ENCODE assay signal across 17 mouse cellular contexts in genomic region chr15:77885945-77886344, GRCm38 (mm10). TPM values are rescaled to one million over a fixed set of nuclear protein-coding genes. Genes with fewer than 3 reads are reported as not detected.
DNase-seq lines count a peak whose midpoint lies in the region; ATAC-seq and TF ChIP-seq lines count a peak whose summit lies in the region.
"Had no signal": no experiment of that assay in that cellular context is flagged by ENCODE, and none has a peak within 500 bp of the region (broad histone marks: within the 10 kb centered on the region; RNA-seq: fewer than 3 reads in every experiment).

No protein-coding gene starts in this region.

- no peak for TF ChIP-seq CTCF in liver, postnatal 0 days (IDR thresholded peaks at IDR 0.05; ENCODE audit: low read depth)

- peaks cover 40% of the 10 kb centered on the region for H3K4me1 ChIP-seq in kidney, embryonic 14.5 days (ENCODE audit: control insufficient read depth, insufficient read depth, low read length)
- peaks cover 15% of the 10 kb centered on the region for H3K4me1 ChIP-seq in liver, postnatal 0 days (ENCODE audit: insufficient read depth)
- H3K4me1 ChIP-seq in heart, embryonic 11.5 days (ENCODE audit: control insufficient read depth, insufficient read depth, low read length) = peaks cover 24% of the 10 kb centered on the region

- ATAC-seq in kidney, embryonic 14.5 days (ENCODE audit: low FRiP score, low TSS enrichment) = no peak
- peak; percentile 68 for ATAC-seq in liver, postnatal 0 days
- no peak for ATAC-seq in heart, embryonic 11.5 days (replicated peaks; ENCODE audit: insufficient number of reproducible peaks, low FRiP score, low TSS enrichment)
- ATAC-seq: forebrain, embryonic 16.5 days; midbrain, embryonic 16.5 days had no signal

- no peak overlapping the region for H3K4me3 ChIP-seq in kidney, embryonic 14.5 days (ENCODE audit: low read length)
- no peak overlapping the region for H3K4me3 ChIP-seq in liver, postnatal 0 days (ENCODE audit: low read depth, low read length)
- no peak overlapping the region for H3K4me3 ChIP-seq in heart, embryonic 11.5 days (ENCODE audit: low read depth, low read length)
- H3K4me3 ChIP-seq: erythroblast, embryonic 14.5 days; limb, embryonic 15.5 days; neural tube, embryonic 12.5 days had no signal

- H3K4me2 ChIP-seq in kidney, embryonic 14.5 days (replicated peaks; ENCODE audit: low read depth, low read length) = no peak overlapping the region
- H3K4me2 ChIP-seq in liver, postnatal 0 days (ENCODE audit: low read depth, low read length) = no peak overlapping the region
- H3K4me2 ChIP-seq in heart, embryonic 11.5 days = no peak overlapping the region
- H3K4me2 ChIP-seq: limb, embryonic 15.5 days; neural tube, embryonic 12.5 days had no signal

- TF ChIP-seq EP300 in liver, postnatal 0 days (IDR thresholded peaks at IDR 0.05; ENCODE audit: low read depth) = no peak

- peak; percentile 3 for DNase-seq in lung, postnatal 10 days
- no peak for DNase-seq in lung, postnatal 25 days (ENCODE audit: low spot score)
- peak; percentile 76 for DNase-seq in NIH3T3 (ENCODE audit: low read depth)
- peak; percentile 57 for DNase-seq in liver, postnatal 0 days
- DNase-seq in right cerebral cortex, postnatal 4 days = no peak
- no peak for DNase-seq in T-cell, adult 2 months (ENCODE audit: low spot score)
- DNase-seq: cerebellum, postnatal 25 days; lung, postnatal 36 days; right cerebral cortex, postnatal 25 days; thymus, postnatal 4 days had no signal

- H3K27ac ChIP-seq in kidney, embryonic 14.5 days (ENCODE audit: low read depth, low read length) = peak overlapping the region; percentile 47; the same call in 1 of the 2 replicates
- peak overlapping the region; percentile 39 for H3K27ac ChIP-seq in liver, postnatal 0 days (ENCODE audit: low read depth)
- no peak overlapping the region for H3K27ac ChIP-seq in heart, embryonic 11.5 days (ENCODE audit: low read depth, low read length)
- H3K27ac ChIP-seq: limb, embryonic 15.5 days; neural tube, embryonic 12.5 days had no signal

- H3K36me3 ChIP-seq in kidney, embryonic 14.5 days (ENCODE audit: control insufficient read depth, insufficient read depth, low read length) = no peaks in the 10 kb centered on the region
- H3K36me3 ChIP-seq in liver, postnatal 0 days (replicated peaks; ENCODE audit: insufficient read depth, low read length) = no peaks in the 10 kb centered on the region
- H3K36me3 ChIP-seq in heart, embryonic 11.5 days (ENCODE audit: control insufficient read depth, insufficient read depth, low read length) = no peaks in the 10 kb centered on the region
- H3K36me3 ChIP-seq: limb, embryonic 15.5 days; neural tube, embryonic 12.5 days had no signal

- no peak overlapping the region for H3K9ac ChIP-seq in kidney, embryonic 14.5 days (ENCODE audit: low read depth, low read length)
- no peak overlapping the region for H3K9ac ChIP-seq in liver, postnatal 0 days (replicated peaks)
- H3K9ac ChIP-seq in heart, embryonic 11.5 days (ENCODE audit: low read depth, low read length) = no peak overlapping the region
- H3K9ac ChIP-seq: limb, embryonic 15.5 days; neural tube, embryonic 12.5 days had no signal

- no peaks in the 10 kb centered on the region for H3K9me3 ChIP-seq in kidney, embryonic 14.5 days (ENCODE audit: control insufficient read depth, low read length)
- no peaks in the 10 kb centered on the region for H3K9me3 ChIP-seq in liver, postnatal 0 days (ENCODE audit: low read length)
- no peaks in the 10 kb centered on the region for H3K9me3 ChIP-seq in heart, embryonic 11.5 days (replicated peaks; ENCODE audit: control insufficient read depth, low read length)
- H3K9me3 ChIP-seq: limb, embryonic 15.5 days; neural tube, embryonic 12.5 days had no signal

- H3K27me3 ChIP-seq in kidney, embryonic 14.5 days (ENCODE audit: control insufficient read depth, insufficient read depth, low read length) = no peaks in the 10 kb centered on the region
- no peaks in the 10 kb centered on the region for H3K27me3 ChIP-seq in liver, postnatal 0 days (ENCODE audit: insufficient read depth, low read length)
- H3K27me3 ChIP-seq in heart, embryonic 11.5 days (ENCODE audit: control insufficient read depth, insufficient read depth, low read length) = no peaks in the 10 kb centered on the region
- H3K27me3 ChIP-seq: limb, embryonic 15.5 days; neural tube, embryonic 12.5 days had no signal

- WGBS in kidney, embryonic 14.5 days = 90% methylated on average over 4 of the region's 4 CpGs
- 60% methylated on average over 4 of the region's 4 CpGs for WGBS in liver, postnatal 0 days (ENCODE audit: insufficient replicate concordance)
- WGBS in heart, embryonic 11.5 days (ENCODE audit: insufficient replicate concordance) = 72% methylated on average over 4 of the region's 4 CpGs

RNA-seq across cellular contexts. Expression of gene Txn2, which starts 42.9 kb away (rescaled TPM):
- 269 and 294 TPM in 2 replicates for polyA plus RNA-seq in kidney, embryonic 14.5 days (2014; fragmentation: Nextera tagmentation; extraction: Ambion mirVana)
- 258 and 261 TPM in 2 replicates for polyA plus RNA-seq in liver, postnatal 0 days (2015; fragmentation: Nextera tagmentation; extraction: Ambion mirVana)
- polyA plus RNA-seq in heart, embryonic 11.5 days (2014; fragmentation: Nextera tagmentation; extraction: Ambion mirVana) = 284 and 293 TPM in 2 replicates

RNA-seq across cellular contexts. Expression of gene Myh9, which starts 44.0 kb away (rescaled TPM):
- 43.8 and 72.3 TPM in 2 replicates for polyA plus RNA-seq in kidney, embryonic 14.5 days (2014; fragmentation: Nextera tagmentation; extraction: Ambion mirVana)
- polyA plus RNA-seq in liver, postnatal 0 days (2015; fragmentation: Nextera tagmentation; extraction: Ambion mirVana) = 17.7 and 22.4 TPM in 2 replicates
- polyA plus RNA-seq in heart, embryonic 11.5 days (2014; fragmentation: Nextera tagmentation; extraction: Ambion mirVana) = 30.4 and 31.8 TPM in 2 replicates

Comparison
In these comparisons a context has a peak if more than half of its experiments do, and no peak if none do; other contexts are left out.
1. DNase-seq: peak in lung, postnatal 10 days (single experiment), NIH3T3 (single experiment) and liver, postnatal 0 days (single experiment); none in lung, postnatal 25 days (single experiment), right cerebral cortex, postnatal 4 days (single experiment) and T-cell, adult 2 months (single experiment).